In genomic region chr19:10294631-10295562, GRCm38 (mm10) we compare ENCODE assay signal across 8 mouse cellular contexts. TPM values are rescaled to one million over a fixed set of nuclear protein-coding genes. Genes with fewer than 3 reads are reported as not detected.
DNase-seq lines count a peak whose midpoint lies in the region; ATAC-seq lines count a peak whose summit lies in the region.

No protein-coding gene starts in this region.

- peak; percentile 2 for DNase-seq in cerebellum, adult 11-12 months
- no peak for DNase-seq in cerebellum, adult 9-11 months
- DNase-seq in embryo, embryonic 11 days = peak; percentile 54
- DNase-seq in lung, postnatal 36 days = peak; percentile 53
- no peak for DNase-seq in urinary bladder, postnatal 25 days (ENCODE audit: low spot score)
- DNase-seq in adrenal gland, postnatal 36 days = no peak

- H3K4me2 ChIP-seq in heart, embryonic 13.5 days = peak overlapping the region; percentile 33
- H3K4me2 ChIP-seq in kidney, embryonic 14.5 days (replicated peaks; ENCODE audit: low read depth, low read length) = peak overlapping the region; percentile 21

- ATAC-seq in heart, embryonic 13.5 days (ENCODE audit: extremely low read depth, insufficient number of reproducible peaks, low FRiP score, low TSS enrichment) = no peak
- 0 out of 2 replicates have a peak, but pooled peaks have one; percentile 11 for ATAC-seq in kidney, embryonic 14.5 days (ENCODE audit: low FRiP score, low TSS enrichment)

- no peaks in the 10 kb centered on the region for H3K9me3 ChIP-seq in heart, embryonic 13.5 days
- no peaks in the 10 kb centered on the region for H3K9me3 ChIP-seq in kidney, embryonic 14.5 days (ENCODE audit: control insufficient read depth, low read length)

- no peaks in the 10 kb centered on the region for H3K36me3 ChIP-seq in heart, embryonic 13.5 days
- H3K36me3 ChIP-seq in kidney, embryonic 14.5 days (ENCODE audit: control insufficient read depth, insufficient read depth, low read length) = no peaks in the 10 kb centered on the region

- no peak overlapping the region for H3K4me3 ChIP-seq in heart, embryonic 13.5 days
- H3K4me3 ChIP-seq in kidney, embryonic 14.5 days (ENCODE audit: low read length) = no peak overlapping the region

- H3K4me1 ChIP-seq in heart, embryonic 13.5 days = peaks cover 58% of the 10 kb centered on the region
- H3K4me1 ChIP-seq in kidney, embryonic 14.5 days (ENCODE audit: control insufficient read depth, insufficient read depth, low read length) = peaks cover 70% of the 10 kb centered on the region

- peak overlapping the region; percentile 51 for H3K27ac ChIP-seq in heart, embryonic 13.5 days (replicated peaks)
- H3K27ac ChIP-seq in kidney, embryonic 14.5 days (ENCODE audit: low read depth, low read length) = peak overlapping the region; percentile 76

- 51% methylated on average over 20 of the region's 20 CpGs for WGBS in heart, embryonic 13.5 days
- 40% methylated on average over 20 of the region's 20 CpGs for WGBS in kidney, embryonic 14.5 days

- H3K27me3 ChIP-seq in heart, embryonic 13.5 days (replicated peaks) = peaks cover 24% of the 10 kb centered on the region; the same call in 1 of the 2 replicates
- no peaks in the 10 kb centered on the region for H3K27me3 ChIP-seq in kidney, embryonic 14.5 days (ENCODE audit: control insufficient read depth, insufficient read depth, low read length)

- H3K9ac ChIP-seq in heart, embryonic 13.5 days = peak overlapping the region; percentile 3; the same call in 1 of the 2 replicates
- H3K9ac ChIP-seq in kidney, embryonic 14.5 days (ENCODE audit: low read depth, low read length) = peak overlapping the region; percentile 37

RNA-seq across cellular contexts. Expression of gene Dagla, which starts 9.8 kb away (rescaled TPM):
- polyA plus RNA-seq in heart, embryonic 13.5 days (2015; fragmentation: Nextera tagmentation; extraction: Ambion mirVana) = 0.96 and 0.99 TPM in 2 replicates
- polyA plus RNA-seq in kidney, embryonic 14.5 days (2014; fragmentation: Nextera tagmentation; extraction: Ambion mirVana) = 2.2 and 3.0 TPM in 2 replicates
- total RNA-seq in adrenal gland, postnatal 36 days (2021) = 1 to 10 TPM; 4.0 to 5.6 TPM

RNA-seq across cellular contexts. Expression of gene Myrf, which starts 54.3 kb away (rescaled TPM):
- polyA plus RNA-seq in heart, embryonic 13.5 days (2015; fragmentation: Nextera tagmentation; extraction: Ambion mirVana) = 8.4 and 11.1 TPM in 2 replicates
- 3.9 and 6.4 TPM in 2 replicates for polyA plus RNA-seq in kidney, embryonic 14.5 days (2014; fragmentation: Nextera tagmentation; extraction: Ambion mirVana)
- total RNA-seq in adrenal gland, postnatal 36 days (2021) = 1 to 10 TPM; 1.4 to 1.7 TPM

Comparison
In these comparisons a context has a peak if more than half of its experiments do, and no peak if none do; other contexts are left out.
1. DNase-seq: peak in cerebellum, adult 11-12 months (single experiment), embryo, embryonic 11 days (single experiment) and lung, postnatal 36 days (single experiment); none in cerebellum, adult 9-11 months (single experiment), urinary bladder, postnatal 25 days (single experiment) and adrenal gland, postnatal 36 days (0 of 2).